Mouse (Mus musculus): ENCODE results near the gene Rasd1. TPM values are rescaled to one million over a fixed set of nuclear protein-coding genes. Genes with fewer than 3 reads are reported as not detected.
A peak's percentile ranks its signal among the peaks of the same experiment; 100 is the strongest.

Gene Rasd1
- total and polyA plus RNA-seq, 3 experiments: 0.13 to 0.30 TPM; not detected in 1

GRCm38 (mm10) chr11:59918014-59918413 is 46.7 kb downstream of the Rasd1 start:
- no peaks in the 10 kb centered on the region for H3K36me3 ChIP-seq (replicated peaks in 1 of 2; ENCODE audit: control insufficient read depth in 1 of 2, insufficient read depth in 1 of 2, low read length in 1 of 2)
- no peaks in the 10 kb centered on the region for H3K9me3 ChIP-seq (replicated peaks; ENCODE audit: low read length)
- dilution Hi-C loops (cut with MboI; ENCODE audit: extremely low pct_ligation_motif_present, extremely low pct_unique_long_range_greater_than_20kb, low sequenced_read_pairs) (no loop called here), in situ Hi-C loops (cut with MboI; ENCODE audit: low pct_ligation_motif_present, low pct_unique_long_range_greater_than_20kb, low sequenced_read_pairs) (no loop called here)
- H3K9ac ChIP-seq (ENCODE audit: insufficient read depth, low read depth): no peak overlapping the region
- peaks cover 0 to 11% of the 10 kb centered on the region in 2 experiments; a peak in 2 of 4 replicates for H3K4me1 ChIP-seq (ENCODE audit: control insufficient read depth in 1 of 2, insufficient read depth in 2 of 2)
- TF ChIP-seq SMC3 (IDR thresholded peaks at IDR 0.05; ENCODE audit: low read depth, low read length): no peak
- TF ChIP-seq MAX (IDR thresholded peaks at IDR 0.05; ENCODE audit: low read length): no peak
- no peak for TF ChIP-seq GABPA (IDR thresholded peaks at IDR 0.05; ENCODE audit: insufficient replicate concordance, low read depth, low read length)
- TF ChIP-seq ZNF384 (IDR thresholded peaks at IDR 0.05; ENCODE audit: low read depth, low read length): no peak
- TF ChIP-seq KAT2A (IDR thresholded peaks at IDR 0.05; ENCODE audit: insufficient replicate concordance, low read length): no peak
- no peak for TF ChIP-seq CHD1 (IDR thresholded peaks at IDR 0.05; ENCODE audit: low read depth, low read length)
- TF ChIP-seq ELF1 (IDR thresholded peaks at IDR 0.05; ENCODE audit: low read depth, low read length): no peak
- TF ChIP-seq UBTF (IDR thresholded peaks at IDR 0.05; ENCODE audit: low read depth, low read length): no peak
- no peak for TF ChIP-seq IRF4 (IDR thresholded peaks at IDR 0.05; ENCODE audit: low read depth, low read length)
- no peak for TF ChIP-seq USF1 (IDR thresholded peaks at IDR 0.05; ENCODE audit: low read depth, low read length)
- no peak for TF ChIP-seq ZKSCAN1 (IDR thresholded peaks at IDR 0.05; ENCODE audit: borderline replicate concordance, low read depth, low read length)
- TF ChIP-seq ZMIZ1 (IDR thresholded peaks at IDR 0.05; ENCODE audit: low read depth, low read length): no peak
- TF ChIP-seq MAZ (IDR thresholded peaks at IDR 0.05; ENCODE audit: low read depth, low read length): no peak
- no peak for TF ChIP-seq EP300 (IDR thresholded peaks at IDR 0.05; ENCODE audit: low read length)
- no peak for TF ChIP-seq MXI1 (IDR thresholded peaks at IDR 0.05; ENCODE audit: low read depth, low read length)
- no peak for TF ChIP-seq USF2 (conservative IDR thresholded peaks at IDR 0.05; ENCODE audit: low read depth, low read length)
- peaks cover 12% of the 10 kb centered on the region for H3K27me3 ChIP-seq (replicated peaks)
- no peak overlapping the region for H3K4me3 ChIP-seq (replicated peaks in 1 of 3; ENCODE audit: low read depth in 2 of 3, low read length in 2 of 3, poor library complexity in 1 of 3)
- H3K27ac ChIP-seq (ENCODE audit: insufficient read depth, low read depth): no peak overlapping the region
- no peaks in the 10 kb centered on the region for H3K79me2 ChIP-seq (replicated peaks; ENCODE audit: control insufficient read depth, extremely low read depth, insufficient read depth, poor library complexity, severe bottlenecking)
- DNase-seq (ENCODE audit: extremely low read depth): no peak
- no peak overlapping the region for H3K4me2 ChIP-seq (ENCODE audit: insufficient read depth, low read depth, poor library complexity, severe bottlenecking)

GRCm38 (mm10) chr11:59913702-59914101 is 51.0 kb downstream of the Rasd1 start:
- Histone ChIP-seq H3K27me3 (replicated peaks) (peaks cover 17% of the 10 kb centered on the region), H3K9me3 (replicated peaks; ENCODE audit: low read length) (peaks cover 3% of the 10 kb centered on the region), H3K4me1 (ENCODE audit: control insufficient read depth in 1 of 2, insufficient read depth in 2 of 2) (peaks cover 0 to 8% of the 10 kb centered on the region in 2 experiments; a peak in 2 of 4 replicates), H3K4me3 (replicated peaks in 1 of 3; ENCODE audit: low read depth in 2 of 3, low read length in 2 of 3, poor library complexity in 1 of 3) (no peak overlapping the region), H3K4me2 (ENCODE audit: insufficient read depth, low read depth, poor library complexity, severe bottlenecking) (no peak overlapping the region), H3K27ac (ENCODE audit: insufficient read depth, low read depth) (no peak overlapping the region), H3K79me2 (replicated peaks; ENCODE audit: control insufficient read depth, extremely low read depth, insufficient read depth, poor library complexity, severe bottlenecking) (no peaks in the 10 kb centered on the region), H3K9ac (ENCODE audit: insufficient read depth, low read depth) (no peak overlapping the region), H3K36me3 (replicated peaks in 1 of 2; ENCODE audit: control insufficient read depth in 1 of 2, insufficient read depth in 1 of 2, low read length in 1 of 2) (no peaks in the 10 kb centered on the region)
- in situ Hi-C loops (cut with MboI; ENCODE audit: low pct_ligation_motif_present, low pct_unique_long_range_greater_than_20kb, low sequenced_read_pairs): no loop called here
- 0 out of 2 replicates have a peak, but pooled peaks have one; percentile 18 for TF ChIP-seq IRF4 (IDR thresholded peaks at IDR 0.05; ENCODE audit: low read depth, low read length)
- TF ChIP-seq BHLHE40 (IDR thresholded peaks at IDR 0.05; ENCODE audit: low read depth, low read length): peak; percentile 59
- peak; percentile 82 for TF ChIP-seq ETS1 (conservative IDR thresholded peaks at IDR 0.05; ENCODE audit: low read depth, low read length)
- TF ChIP-seq EP300 (IDR thresholded peaks at IDR 0.05; ENCODE audit: low read length): peak; percentile 67; the same call in 1 of the 2 replicates
- TF ChIP-seq MEF2A (IDR thresholded peaks at IDR 0.05; ENCODE audit: borderline replicate concordance, low read depth, low read length): peak; percentile 93
- no peak for TF ChIP-seq NRF1 (IDR thresholded peaks at IDR 0.05; ENCODE audit: low read depth, low read length)
- no peak for TF ChIP-seq MAX (IDR thresholded peaks at IDR 0.05; ENCODE audit: low read length)
- no peak for TF ChIP-seq CHD2 (IDR thresholded peaks at IDR 0.05; ENCODE audit: low read length)
- no peak for TF ChIP-seq ELF1 (IDR thresholded peaks at IDR 0.05; ENCODE audit: low read depth, low read length)
- TF ChIP-seq POLR2AphosphoS2 (IDR thresholded peaks at IDR 0.05; ENCODE audit: low read depth, low read length): no peak
- no peak for TF ChIP-seq JUND (conservative IDR thresholded peaks at IDR 0.05; ENCODE audit: low read depth, low read length)
- TF ChIP-seq CTCF (conservative IDR thresholded peaks at IDR 0.05 in 1 of 2, IDR thresholded peaks at IDR 0.05 in 1 of 2; ENCODE audit: low read depth in 2 of 2, low read length in 2 of 2): no peak
- peak; percentile 61 for DNase-seq (ENCODE audit: extremely low read depth)
- dilution Hi-C loops (cut with MboI; ENCODE audit: extremely low pct_ligation_motif_present, extremely low pct_unique_long_range_greater_than_20kb, low sequenced_read_pairs): no loop called here
